Mouse (Mus musculus): ENCODE measurements around the gene Nbas.

GRCm38 (mm10) chr12:13356201-13356600, 87.3 kb downstream of the Nbas start:
- TF ChIP-seq CTCF (IDR thresholded peaks at IDR 0.05; ENCODE audit: borderline replicate concordance, insufficient read depth, low read length), result no peak
- no peak for TF ChIP-seq POLR2A (IDR thresholded peaks at IDR 0.05; ENCODE audit: low read depth, low read length)
